Mouse (Mus musculus) heart, postnatal 0 days (tissue): ENCODE data around the gene Gm42715.

Source experiments
- CTCF ChIP-seq: IDR thresholded peaks from 2 replicates; pipeline ENCODE4 v1.5.1; 2016; ENCODE audit warnings: antibody characterized with exemption, control low read depth, low read depth
- EP300 ChIP-seq: IDR thresholded peaks from 2 replicates; pipeline ENCODE4 v1.6.1; 2016; ENCODE audit warnings: antibody characterized with exemption, low read depth

DNA sequence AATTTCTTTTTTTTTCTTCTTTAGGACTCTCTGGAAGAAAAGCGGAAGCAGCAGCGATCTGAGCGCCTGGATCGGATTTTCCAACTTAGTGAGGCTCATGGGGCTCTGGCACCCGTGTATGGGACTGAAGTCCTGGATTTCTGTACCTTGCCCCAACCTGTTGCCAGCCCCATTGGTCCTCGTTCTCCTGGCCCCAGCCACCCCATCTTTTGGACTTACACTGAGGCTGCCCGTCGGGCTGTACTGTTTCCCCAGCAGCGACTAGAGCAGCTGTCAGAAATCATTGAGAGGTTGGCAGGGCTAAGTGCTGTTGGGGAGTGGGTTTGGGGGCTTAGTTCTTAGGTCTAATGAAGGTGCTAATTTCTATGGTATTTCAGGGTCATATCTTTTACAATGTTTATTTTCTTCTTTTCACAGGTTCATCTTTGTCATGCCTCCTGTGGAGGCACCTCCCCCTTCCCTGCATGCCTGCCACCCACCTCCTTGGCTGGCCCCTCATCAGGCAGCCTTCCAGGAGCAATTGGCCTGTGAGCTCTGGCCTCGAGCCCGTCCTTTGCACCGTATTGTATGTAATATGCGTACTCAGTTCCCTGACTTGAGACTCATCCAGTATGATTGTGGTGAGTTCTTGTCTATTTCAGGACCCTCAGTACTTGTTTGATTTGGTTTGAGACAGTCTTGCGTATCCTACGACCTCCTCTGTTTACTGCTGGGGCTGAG is 29.9 kb downstream of the Gm42715 start:
- TF ChIP-seq CTCF (no peak), EP300 (no peak)
